Comparison of ENCODE assay signal across 25 mouse cellular contexts in genomic region chr5:134291096-134291495, GRCm38 (mm10).
"Had no signal": no experiment of that assay in that cellular context is flagged by ENCODE, and none has a peak within 500 bp of the region (broad histone marks: within the 10 kb centered on the region; RNA-seq: fewer than 3 reads in every experiment).

No protein-coding gene starts in this region.

- ATAC-seq: forebrain, postnatal 0 days; hindbrain, embryonic 16.5 days; inflammation-experienced regulatory T-cells, adult 6 months; intestine, embryonic 15.5 days; intestine, postnatal 0 days; liver, postnatal 0 days had no signal

- DNase-seq: forebrain, postnatal 0 days; heart, adult 18-20 months; heart, postnatal 10 days; heart, postnatal 4 days; kidney, adult 18-20 months; kidney, postnatal 25 days; kidney, postnatal 4 days; liver; liver, embryonic 13.5 days; liver, postnatal 0 days had no signal

- H3K4me1 ChIP-seq: hindbrain, embryonic 10.5 days; hindbrain, embryonic 12.5 days; intestine, embryonic 15.5 days; limb, embryonic 10.5 days; limb, embryonic 12.5 days had no signal

- H3K27me3 ChIP-seq: heart, embryonic 12.5 days; hindbrain, embryonic 12.5 days; intestine, embryonic 15.5 days; limb, embryonic 12.5 days; liver, embryonic 13.5 days; liver, embryonic 15.5 days had no signal

- H3K9me3 ChIP-seq: heart, embryonic 10.5 days; heart, embryonic 12.5 days; hindbrain, embryonic 10.5 days; hindbrain, embryonic 12.5 days; intestine, embryonic 15.5 days; limb, embryonic 10.5 days; limb, embryonic 12.5 days; liver, embryonic 13.5 days; liver, embryonic 15.5 days had no signal

- H3K4me3 ChIP-seq: heart, embryonic 10.5 days; heart, embryonic 12.5 days; hindbrain, embryonic 10.5 days; hindbrain, embryonic 12.5 days; intestine, embryonic 15.5 days; layer of hippocampus, adult 2 months; left cerebral cortex, adult 2 months; limb, embryonic 10.5 days; limb, embryonic 12.5 days; liver, embryonic 13.5 days; liver, embryonic 15.5 days had no signal

- H3K4me2 ChIP-seq: heart, embryonic 12.5 days; hindbrain, embryonic 12.5 days; hindbrain, embryonic 14.5 days; intestine, embryonic 15.5 days; limb, embryonic 12.5 days; liver, embryonic 11.5 days; liver, embryonic 13.5 days; liver, embryonic 15.5 days had no signal

- H3K27ac ChIP-seq: heart, embryonic 10.5 days; hindbrain, embryonic 10.5 days; hindbrain, embryonic 12.5 days; hindbrain, embryonic 14.5 days; intestine, embryonic 15.5 days; layer of hippocampus, adult 2 months; left cerebral cortex, adult 2 months; limb, embryonic 10.5 days; limb, embryonic 12.5 days; liver, embryonic 13.5 days; liver, embryonic 15.5 days had no signal

- H3K9ac ChIP-seq: forebrain, postnatal 0 days; heart, embryonic 12.5 days; hindbrain, embryonic 12.5 days; hindbrain, embryonic 14.5 days; intestine, embryonic 15.5 days; limb, embryonic 12.5 days; liver, embryonic 13.5 days; liver, embryonic 15.5 days; liver, postnatal 0 days had no signal
